Mouse (Mus musculus): ENCODE measurements around the gene Cxcl16.
A peak's percentile ranks its signal among the peaks of the same experiment; 100 is the strongest.

DNA sequence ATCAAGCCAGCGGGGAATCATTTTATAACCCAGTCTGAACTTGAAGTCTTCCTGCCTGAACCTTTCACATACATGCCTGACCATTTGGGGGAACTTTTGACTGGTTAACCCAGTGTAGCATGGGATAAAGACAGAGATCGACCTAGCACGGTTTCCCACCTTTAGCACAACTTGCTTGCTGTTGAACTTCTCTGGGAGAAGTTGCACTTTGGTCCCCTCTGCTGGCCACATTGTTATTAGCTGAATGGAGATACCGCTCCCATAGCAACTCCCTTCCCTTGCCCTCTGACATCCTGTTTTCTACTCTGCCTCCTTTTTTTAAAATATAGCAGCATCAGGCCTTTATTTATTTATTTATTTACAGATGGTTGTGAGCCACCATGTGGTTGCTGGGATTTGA lies 46.6 kb upstream of the Cxcl16 start:
- no peak for TF ChIP-seq POLR2A (IDR thresholded peaks at IDR 0.05; ENCODE audit: low read depth, low read length)
- peak; percentile 87 for TF ChIP-seq CTCF (conservative IDR thresholded peaks at IDR 0.05; ENCODE audit: insufficient read depth, insufficient read length, low read depth, low read length)
